Mouse (Mus musculus) left cerebral cortex, postnatal 10 days (tissue): ENCODE measurements at regions not wholly inside any gene's neighbourhood (a gene's known extent, or its start where the extent isn't known, plus 50 kb on each side); places are given as distances from the start of the nearest gene placed in this dataset.
"Not testable (repeated sequence)": the region's sequence is repeated elsewhere in the genome, so short reads cannot be mapped to it uniquely, and the experiment has no call there.

Source experiments
- DNase-seq, 2 experiments: peaks; one replicate each; pipeline ENCODE4 v3.0.0; 2021 to 2022; ENCODE audit warnings: low spot score in 2 of 2, mixed read lengths in 1 of 2; ENCODE audit errors: extremely low spot score in 1 of 2
- intact Hi-C: fragments of 180-260 bp; cut with DNase I; formaldehyde crosslinking; loops from one replicate; pipeline ENCODE4 v1.15.1; 2025

DNA sequence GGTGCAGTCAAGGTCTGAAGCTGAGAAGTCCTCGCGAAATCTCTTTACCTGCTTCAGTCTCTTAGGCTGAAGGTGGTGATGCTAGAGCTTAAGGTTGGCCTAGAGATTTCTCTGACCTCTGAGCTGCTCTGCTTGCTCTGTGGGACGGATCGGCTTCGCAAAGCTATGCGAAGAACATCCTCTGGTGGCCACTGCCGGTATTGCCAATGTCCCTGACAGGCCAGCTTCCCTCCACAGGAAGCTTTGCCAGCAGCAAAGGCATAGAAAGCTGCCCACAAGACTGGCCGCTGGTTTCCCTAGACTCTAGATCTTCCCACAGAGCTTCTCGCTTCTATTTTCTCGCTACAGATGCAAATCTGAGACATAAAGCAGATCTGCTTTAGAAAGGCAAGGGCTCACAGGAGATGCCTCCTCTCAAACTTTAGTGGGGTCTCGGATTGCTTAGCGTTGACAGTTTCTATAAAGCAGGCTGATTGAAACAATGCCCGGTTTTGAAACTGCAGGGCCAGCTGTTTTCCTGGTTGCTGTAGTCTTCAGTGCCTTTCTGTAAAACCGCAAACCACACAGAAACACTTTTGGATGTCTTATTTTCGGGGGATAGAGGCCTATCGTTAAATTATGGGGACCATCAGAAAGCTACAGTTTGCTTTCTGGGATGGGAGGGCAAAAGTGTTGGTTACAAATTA, 153.7 kb downstream of the Car8 start:
- DNase-seq: peak; percentile 78 to 85
- intact Hi-C loops: loop anchor here (5.0 to 10.0 kb wide), 4 partner anchors 98 to 1520 kb away; no protein-coding TSS in a partner anchor

DNA sequence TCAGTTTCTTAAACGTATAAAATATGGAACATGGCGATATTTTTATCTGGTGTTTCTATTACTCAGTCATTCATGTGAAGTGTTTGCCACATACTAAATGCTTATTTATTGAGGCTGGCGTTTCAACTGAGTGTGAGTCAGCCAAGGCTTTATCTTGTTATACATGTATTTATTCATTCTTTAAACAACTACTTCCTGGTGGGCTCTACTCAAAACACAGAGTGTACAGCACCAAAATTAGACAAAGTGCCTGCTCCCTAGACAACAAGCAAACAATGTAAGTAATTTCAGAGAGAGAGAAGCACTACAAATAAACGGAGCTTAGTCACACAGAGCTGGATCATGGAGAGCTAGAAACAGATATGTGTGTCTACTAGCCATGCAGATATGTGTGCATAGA, 159.5 kb downstream of the Car8 start:
- no peak for DNase-seq
- intact Hi-C loops: no loop called here

DNA sequence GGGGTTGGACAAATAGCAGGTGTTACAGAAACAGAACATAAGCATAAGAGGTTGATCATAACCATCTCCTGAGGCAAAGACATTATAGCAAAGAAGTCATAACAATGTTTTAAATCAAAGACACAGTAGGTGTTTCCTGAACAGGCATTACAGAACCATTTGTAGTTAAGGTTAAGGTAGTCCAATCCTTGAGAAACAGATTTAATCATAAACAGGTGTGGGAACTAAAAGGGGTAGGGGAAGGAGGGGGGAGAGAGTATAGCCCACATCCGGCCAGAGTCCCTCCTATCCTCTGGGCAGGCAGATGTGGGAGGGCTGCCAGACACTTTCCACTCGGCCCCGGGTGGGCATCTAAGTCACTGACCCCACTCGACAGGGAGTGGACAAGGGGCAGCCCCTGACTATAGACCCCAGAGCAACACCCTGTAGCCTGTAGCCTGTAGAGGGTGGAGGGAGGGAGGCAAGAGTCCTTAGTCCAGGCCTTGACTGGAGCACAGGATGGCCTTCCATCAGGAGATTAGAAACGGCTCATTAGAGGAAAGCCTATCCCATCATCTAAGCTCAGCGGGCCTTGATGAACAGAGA, 165.8 kb downstream of the Car8 start:
- no peak for DNase-seq
- intact Hi-C loops: no loop called here

DNA sequence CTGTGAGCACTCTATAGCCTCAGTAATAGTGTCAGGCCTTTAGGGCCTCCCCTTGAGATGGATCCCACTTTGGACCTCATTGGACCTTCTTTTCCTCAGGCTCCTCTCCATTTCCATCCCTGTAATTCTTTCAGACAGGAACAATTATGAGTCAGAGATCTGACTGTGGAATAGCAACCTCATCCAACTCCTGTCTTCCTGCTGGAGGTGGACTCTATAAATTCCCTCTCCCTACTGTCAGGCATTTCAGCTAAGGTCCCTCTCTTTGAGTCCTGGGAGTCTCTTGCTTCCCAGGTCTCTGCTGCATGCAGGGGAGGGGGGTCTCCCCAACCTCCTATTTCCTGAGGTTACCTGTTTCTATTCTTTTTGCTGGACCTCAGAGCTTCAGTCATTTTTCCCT, 168.1 kb downstream of the Car8 start:
- intact Hi-C loops, DNase-seq: not testable (repeated sequence)

DNA sequence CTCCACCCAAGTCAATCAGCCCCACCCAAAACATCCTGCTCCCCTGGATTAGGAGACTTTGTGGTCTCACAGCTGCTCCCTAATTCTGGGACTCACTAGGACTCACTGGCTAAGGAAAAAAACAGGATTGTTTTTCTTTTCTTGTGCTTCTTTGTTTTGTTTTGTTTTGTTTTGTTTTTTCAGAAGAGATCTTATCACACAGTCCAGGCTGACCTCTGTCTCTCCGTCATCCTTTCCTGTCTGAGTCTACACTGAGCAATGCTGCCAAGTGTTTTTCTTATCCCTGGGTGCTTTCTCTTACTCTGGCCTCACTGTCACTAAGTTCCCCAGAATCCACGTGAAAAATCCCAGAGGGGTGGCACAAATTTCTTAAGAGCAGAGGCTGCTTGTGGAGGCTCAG, 170.8 kb downstream of the Car8 start:
- no peak for DNase-seq
- intact Hi-C loops: no loop called here

DNA sequence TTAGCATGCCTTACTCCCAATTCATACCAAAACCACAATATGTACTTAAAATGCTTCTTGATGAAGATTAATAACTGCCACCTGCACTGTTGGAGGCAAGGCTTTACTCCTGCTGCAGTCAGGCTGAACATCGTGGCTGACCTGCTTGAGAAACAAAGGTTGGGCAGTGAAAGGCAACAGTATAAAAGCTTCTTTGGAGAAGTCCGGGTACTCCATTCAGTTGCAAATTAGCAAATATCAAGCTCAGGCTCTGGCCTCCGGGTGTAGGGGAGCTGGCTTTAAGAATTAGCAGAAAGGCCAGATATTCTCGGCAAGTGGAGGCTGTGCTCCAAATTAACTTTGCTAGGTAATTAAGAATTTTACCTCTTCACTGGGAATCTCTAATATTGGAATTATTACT, 197.1 kb downstream of the Car8 start:
- intact Hi-C loops: no loop called here
- DNase-seq: no peak

DNA sequence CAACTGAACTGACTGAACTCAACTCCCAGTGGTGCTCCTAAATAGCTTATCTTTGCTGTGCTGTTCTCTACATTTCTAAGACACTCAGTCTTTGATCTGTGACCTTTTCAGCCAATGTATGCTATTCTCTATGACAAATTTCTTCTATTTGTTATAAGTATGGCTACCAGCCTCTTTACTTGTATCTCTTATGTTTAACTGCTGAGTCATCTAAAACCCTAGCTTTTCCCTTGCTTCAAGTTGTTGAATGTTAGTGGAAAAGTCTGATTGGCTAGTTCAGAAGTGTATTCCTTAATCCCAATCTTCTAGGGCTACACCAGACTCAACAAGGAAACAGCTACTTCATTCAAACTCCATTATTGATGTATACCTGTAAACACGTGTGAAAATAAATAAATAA, 201.0 kb downstream of the Car8 start:
- intact Hi-C loops: no loop called here
- DNase-seq: no peak

DNA sequence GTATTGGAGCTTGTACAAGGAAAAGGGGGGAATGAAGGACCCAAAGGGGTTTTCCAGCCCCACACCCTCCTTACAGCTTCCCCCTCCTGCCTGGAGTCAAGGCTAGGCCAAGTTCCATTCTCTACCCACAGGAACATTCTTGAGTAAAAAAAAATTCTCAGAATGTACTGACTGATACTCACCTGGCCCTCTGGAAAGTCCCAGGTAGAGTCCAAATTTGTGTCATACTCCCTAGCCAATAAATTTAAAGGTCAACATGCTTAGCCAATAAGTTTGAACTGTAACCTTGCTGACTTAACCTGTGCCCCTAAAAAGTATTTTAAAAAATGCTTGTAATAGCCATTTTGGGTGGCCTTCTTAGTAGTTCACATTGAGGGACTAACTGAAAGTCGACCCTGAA, 205.4 kb downstream of the Car8 start:
- DNase-seq, intact Hi-C loops: not testable (repeated sequence)

DNA sequence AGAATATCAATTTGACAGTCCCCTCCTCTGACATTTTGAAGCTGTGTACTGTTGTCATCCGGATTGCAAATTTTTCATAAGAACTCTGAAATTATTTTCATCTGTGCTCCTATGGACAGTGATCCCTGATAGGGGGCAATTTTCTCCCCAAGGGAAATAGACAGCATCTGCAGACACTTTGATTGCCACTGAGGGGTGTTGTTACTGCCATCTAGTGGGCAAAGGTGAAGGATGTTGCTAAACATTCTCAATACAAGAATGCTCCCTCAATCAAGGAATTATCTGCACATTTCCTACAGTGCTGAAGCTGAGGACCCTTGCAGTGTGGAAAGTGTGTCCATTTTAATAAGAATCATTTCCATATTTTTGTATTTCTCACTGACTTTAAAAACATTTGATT, 233.7 kb downstream of the Car8 start:
- intact Hi-C loops: no loop called here
- peak; percentile 31 to 34 for DNase-seq

DNA sequence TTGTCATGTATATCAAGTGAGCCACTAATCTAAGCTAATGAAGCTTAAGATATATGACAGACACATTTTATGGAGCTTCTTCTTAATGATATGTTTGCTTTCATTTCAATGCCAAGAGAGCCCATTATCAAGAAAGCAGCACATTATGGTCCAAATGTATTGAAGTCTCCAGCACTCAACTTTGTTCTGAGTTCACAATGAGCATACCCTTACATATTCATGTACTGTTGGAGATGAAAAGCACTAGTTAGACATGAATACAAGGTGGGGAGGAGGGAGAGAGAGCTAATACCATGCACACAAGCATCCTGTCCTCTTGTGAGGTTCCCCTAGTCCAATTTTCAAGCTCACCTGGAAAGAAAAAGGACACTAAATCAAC, 241.3 kb downstream of the Car8 start:
- DNase-seq: no peak
- intact Hi-C loops: no loop called here

DNA sequence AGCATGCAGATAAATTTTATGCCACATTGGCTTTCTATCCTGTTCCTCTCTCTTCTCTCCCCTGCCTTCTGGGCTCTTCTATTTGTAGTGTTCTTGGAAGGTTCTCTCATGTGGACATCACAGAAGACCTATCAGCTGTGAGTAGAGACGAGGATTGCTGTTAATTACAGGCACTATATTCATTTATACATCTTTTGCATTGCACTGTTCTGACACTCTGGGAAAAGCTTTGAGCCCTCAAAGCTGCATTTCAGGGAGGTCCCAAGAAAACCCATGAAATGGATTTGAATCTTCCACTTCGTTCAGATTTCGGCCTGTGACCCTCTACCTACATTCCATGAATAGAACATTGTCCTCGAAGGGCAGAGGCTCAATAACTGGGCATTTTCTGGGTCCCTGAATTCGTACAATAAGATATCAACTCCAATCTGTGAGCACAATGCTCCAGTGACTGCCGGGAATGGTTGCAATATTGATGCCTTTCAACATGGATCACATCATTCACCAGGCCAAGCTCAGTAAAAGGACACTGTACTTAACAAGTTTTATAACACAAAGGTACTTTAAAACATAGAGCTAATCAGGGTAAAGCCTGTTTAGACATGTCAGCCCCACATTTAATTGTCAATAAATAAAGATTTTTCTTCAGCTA, 241.8 kb downstream of the Car8 start:
- intact Hi-C loops: no loop called here
- DNase-seq: no peak

DNA sequence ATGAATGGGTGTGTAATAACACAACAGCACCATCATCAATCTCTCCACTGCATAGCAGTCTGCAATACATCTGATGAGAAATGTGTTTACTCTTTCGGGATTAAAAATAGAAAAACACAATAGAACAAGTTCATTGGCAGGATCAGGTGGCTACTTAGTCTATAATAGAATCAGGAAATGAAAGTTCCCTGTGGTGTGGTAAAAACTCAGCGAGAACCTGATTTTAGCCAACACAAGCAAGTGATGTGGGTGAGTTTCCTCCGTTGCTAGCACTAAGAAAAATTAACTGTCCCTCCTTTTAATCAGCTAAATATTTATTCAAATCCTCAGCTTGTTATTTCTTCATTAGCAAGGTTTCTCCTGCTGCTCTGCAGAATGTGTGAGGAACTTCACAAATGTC, 245.9 kb downstream of the Car8 start:
- intact Hi-C loops: no loop called here
- no peak for DNase-seq

DNA sequence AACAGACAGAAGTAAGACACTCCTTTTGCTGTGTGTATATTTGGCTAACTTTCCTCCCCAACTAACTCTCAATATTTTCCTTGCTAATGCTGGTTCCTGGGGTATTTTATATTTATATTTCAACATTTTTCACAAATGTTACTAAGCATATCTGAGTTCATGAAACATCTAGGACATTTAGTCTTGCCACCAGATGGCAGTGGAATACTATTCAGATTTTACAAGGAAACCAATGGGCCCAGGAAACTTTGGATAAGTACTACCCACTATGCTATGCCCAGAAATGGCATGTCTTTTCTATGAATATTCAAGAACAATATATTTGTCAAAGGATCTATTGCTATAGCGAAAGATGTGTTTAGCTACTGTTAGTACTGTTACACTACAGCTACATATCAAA, 251.1 kb downstream of the Car8 start:
- DNase-seq: no peak
- intact Hi-C loops: loop anchor here (5.0 kb wide), 2 partner anchors 100 to 380 kb away; no protein-coding TSS in a partner anchor

DNA sequence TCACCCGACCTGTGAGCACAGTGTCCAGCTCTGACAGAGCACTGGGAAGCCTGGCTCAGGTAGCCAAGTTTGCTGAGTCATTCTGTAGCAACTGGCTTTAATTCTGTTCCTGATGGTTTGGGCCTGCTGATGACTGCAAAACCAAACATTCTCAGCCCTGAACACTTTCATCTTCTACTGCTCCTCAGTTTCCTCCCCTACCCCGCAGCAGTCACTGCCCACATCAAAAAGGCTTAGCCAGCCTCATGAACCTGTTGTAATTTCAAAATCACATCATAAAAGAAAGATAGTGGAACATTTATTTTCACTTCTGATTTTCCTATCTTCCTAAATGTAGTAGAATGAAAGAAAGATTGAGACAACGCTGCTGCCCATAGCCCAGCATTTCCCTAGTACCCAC, 251.5 kb downstream of the Car8 start:
- no peak for DNase-seq
- intact Hi-C loops: loop anchor here (5.0 kb wide), 2 partner anchors 100 to 380 kb away; no protein-coding TSS in a partner anchor

DNA sequence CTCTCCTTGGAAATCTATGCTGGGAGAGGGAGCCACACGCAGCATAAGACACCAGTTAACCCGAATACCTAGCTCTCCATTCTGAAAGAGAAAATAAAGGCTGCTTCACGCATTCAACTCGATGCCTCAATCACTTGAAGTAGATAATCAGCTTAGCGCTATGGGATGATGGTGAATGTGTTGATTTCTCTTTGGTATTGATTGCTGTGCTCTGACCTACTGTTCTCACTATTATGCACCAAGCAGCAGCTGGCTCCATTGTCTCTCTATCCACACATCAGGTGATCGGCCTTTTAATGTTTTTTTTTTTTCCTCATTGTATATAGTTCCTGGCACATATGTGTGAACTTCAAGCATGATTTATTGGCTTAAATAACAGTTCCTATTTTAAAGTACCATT, 254.0 kb downstream of the Car8 start:
- intact Hi-C loops: loop anchor here (5.0 kb wide), 2 partner anchors 102 to 382 kb away; no protein-coding TSS in a partner anchor
- DNase-seq: no peak

DNA sequence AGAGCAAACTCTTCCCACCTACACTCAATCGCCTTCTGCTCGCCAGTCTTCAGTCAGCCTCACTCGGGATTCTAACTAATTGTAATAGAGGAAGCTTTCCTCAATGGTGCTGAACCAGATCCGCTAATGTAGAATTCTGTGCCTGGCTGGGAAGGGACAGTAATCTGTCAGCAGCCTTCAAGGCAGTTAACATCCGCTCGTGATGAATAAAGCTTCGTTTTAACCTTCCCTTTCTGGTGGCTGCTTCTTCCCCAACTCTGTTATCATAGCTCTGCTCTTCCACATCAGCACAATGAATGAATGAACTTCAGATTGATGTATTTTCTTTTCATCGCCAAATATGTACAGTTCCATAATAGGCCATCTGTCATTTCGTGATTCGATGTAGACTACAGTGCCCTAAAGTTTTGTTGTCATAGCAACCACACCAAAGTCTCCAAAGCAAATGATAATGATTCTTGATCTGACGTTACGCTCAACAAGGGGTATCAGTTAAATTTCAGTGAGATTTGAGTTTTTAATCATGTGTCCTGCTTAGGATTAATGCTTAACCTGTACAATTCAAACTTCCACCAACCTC, 259.0 kb downstream of the Car8 start:
- no peak for DNase-seq
- intact Hi-C loops: no loop called here

DNA sequence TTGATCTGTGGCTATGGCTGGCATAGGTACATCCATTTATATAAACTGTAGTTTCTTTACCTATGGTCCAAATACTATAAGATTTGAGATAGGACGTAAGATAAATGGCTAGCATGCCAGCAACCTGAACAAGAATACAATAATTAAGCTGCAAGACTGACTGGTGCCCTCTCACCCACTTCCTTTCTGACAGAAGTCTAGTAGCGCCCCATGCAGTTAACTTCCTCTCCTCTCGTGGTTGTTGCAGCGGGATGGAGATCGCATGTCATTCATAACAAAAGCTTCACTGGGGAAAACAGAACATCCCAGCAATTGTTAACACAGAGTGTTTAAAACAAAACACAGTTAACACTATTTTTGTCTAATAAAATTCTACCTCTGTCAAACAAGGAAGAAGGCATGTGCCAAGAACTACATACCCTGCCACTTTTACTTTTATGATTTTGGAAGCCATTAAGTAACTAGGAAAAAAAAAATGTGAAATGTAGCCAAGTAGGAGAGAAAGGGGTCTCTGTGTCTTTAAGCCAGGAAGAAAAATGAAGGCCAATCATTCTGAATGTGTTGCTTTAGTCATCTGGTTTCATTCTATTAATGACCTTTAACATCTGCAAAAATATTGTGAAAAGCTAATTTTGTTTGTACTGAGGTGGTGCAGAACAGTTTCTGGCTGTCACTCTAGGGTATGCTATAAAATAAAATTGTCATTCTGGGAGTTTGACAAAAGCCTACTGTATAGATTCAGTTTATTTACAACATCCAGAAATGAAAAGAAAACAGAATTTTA, 261.0 kb downstream of the Car8 start:
- DNase-seq: no peak
- intact Hi-C loops: no loop called here

DNA sequence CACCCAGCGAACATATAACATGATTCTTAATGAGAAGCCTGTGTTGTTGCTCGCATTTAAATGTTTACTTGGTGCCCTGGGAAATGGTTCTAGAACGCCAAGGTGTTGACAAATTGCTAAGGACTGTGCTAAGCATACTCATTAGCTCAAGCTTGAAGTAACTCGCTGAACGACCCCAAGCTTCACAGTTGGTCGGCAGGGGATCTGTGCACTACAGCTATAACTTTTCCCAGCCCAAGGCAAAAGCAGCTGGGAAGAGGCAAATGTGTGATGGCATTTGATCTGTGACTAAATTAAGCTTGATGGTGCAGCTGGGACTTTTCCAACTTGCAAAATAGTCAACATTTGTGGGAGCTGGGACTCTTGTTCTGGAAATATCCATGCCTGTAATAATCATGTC, 268.6 kb downstream of the Car8 start:
- intact Hi-C loops: no loop called here
- no peak for DNase-seq

DNA sequence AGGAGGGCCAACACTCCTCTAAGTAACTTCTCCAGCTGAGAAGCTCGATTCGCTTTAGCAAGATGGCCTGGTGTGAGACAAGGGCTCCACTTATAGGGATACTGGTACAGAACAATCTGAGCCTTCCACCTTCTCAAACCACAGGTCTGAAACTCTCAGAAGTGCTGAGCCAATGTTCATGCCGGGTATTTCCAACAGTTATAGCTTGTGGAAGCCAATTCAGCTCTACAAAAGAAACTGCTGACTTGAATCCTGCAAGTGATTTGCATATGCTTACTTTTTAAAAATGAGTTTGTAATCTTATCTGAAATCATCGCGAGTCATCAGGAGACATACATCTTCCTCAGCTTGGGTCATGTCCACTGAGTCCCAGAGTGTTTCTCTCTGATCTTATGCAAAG, 273.2 kb downstream of the Car8 start:
- intact Hi-C loops: no loop called here
- DNase-seq: no peak
